Mouse (Mus musculus) CH12.LX (cell line): ENCODE measurements around the gene Defb19.

Experiments
- CHD2 ChIP-seq: IDR thresholded peaks from 2 replicates; pipeline ENCODE4 v1.6.1; 2011; ENCODE audit warnings: low read length, improper control_type of control experiment
- CTCF ChIP-seq, 2 experiments: IDR thresholded peaks in 1 of 2; conservative IDR thresholded peaks in 1 of 2; 2 replicates each; pipeline ENCODE4 v1.5.1; 2011 to 2012; ENCODE audit warnings: low read depth in 2 of 2, low read length in 2 of 2, improper control_type of control experiment in 1 of 2, inconsistent platforms in 1 of 2, mild to moderate bottlenecking in 1 of 2, moderate library complexity in 1 of 2
- ELF1 ChIP-seq: IDR thresholded peaks from 2 replicates; pipeline ENCODE4 v1.6.1; 2014; ENCODE audit warnings: low read depth, mild to moderate bottlenecking, inconsistent platforms, low read length, improper control_type of control experiment
- GABPA ChIP-seq: IDR thresholded peaks from 2 replicates; pipeline ENCODE4 v1.6.1; 2012; ENCODE audit warnings: low read depth, low read length, improper control_type of control experiment, inconsistent platforms; ENCODE audit not compliant: insufficient replicate concordance
- MAX ChIP-seq: IDR thresholded peaks from 2 replicates; pipeline ENCODE4 v1.6.1; 2011; ENCODE audit warnings: low read length, improper control_type of control experiment
- POLR2A ChIP-seq: IDR thresholded peaks from 2 replicates; pipeline ENCODE4 v1.6.1; 2011; ENCODE audit warnings: low read depth, mild to moderate bottlenecking, improper control_type of control experiment, low read length
- POLR2AphosphoS2 ChIP-seq: IDR thresholded peaks from 2 replicates; pipeline ENCODE4 v1.6.1; 2011; ENCODE audit warnings: low read depth, low read length, improper control_type of control experiment
- USF1 ChIP-seq: IDR thresholded peaks from 2 replicates; pipeline ENCODE4 v1.6.1; 2014; ENCODE audit warnings: low read depth, mild to moderate bottlenecking, inconsistent platforms, low read length, improper control_type of control experiment

DNA sequence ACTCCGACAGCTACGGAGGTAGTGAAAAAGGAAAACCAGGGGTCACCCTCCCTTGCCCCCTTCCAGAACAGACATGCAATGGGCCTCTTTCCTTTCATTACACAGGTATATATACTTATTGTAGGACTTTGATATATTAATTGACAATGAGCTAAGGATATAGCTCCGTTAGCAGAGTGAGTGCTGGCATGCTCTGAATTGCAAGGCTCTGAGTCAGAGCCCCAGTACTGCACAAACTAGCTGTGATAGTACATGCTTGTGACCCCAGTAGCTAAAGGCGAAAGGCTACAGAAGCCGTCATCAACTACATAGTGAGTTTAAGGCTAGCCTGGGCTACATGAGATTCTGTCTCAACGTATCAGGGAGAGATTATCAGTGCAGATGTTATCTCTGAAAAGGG lies 49.8 kb upstream of the Defb19 start:
- TF ChIP-seq ELF1 (no peak), POLR2A (no peak), CTCF (conservative IDR thresholded peaks at IDR 0.05 in 1 of 2, IDR thresholded peaks at IDR 0.05 in 1 of 2; ENCODE audit: low read depth in 2 of 2, low read length in 2 of 2) (no peak), POLR2AphosphoS2 (no peak), USF1 (no peak), GABPA (no peak), CHD2 (no peak), MAX (no peak)
